Mouse (Mus musculus): ENCODE measurements around the gene Aff3. TPM values are rescaled to one million over a fixed set of nuclear protein-coding genes. Genes with fewer than 3 reads are reported as not detected.
A peak's percentile ranks its signal among the peaks of the same experiment; 100 is the strongest.

Gene Aff3
- polyA plus RNA-seq, 1 experiment from 2014 or later = 29.5 TPM

GRCm38 (mm10) chr1:38241221-38241666 lies 423.5 kb downstream of the Aff3 start:
- ATAC-seq (ENCODE audit: low FRiP score) (no peak), DNase-seq (ENCODE audit: low spot score) (no peak)
- Histone ChIP-seq H3K9me3 (ENCODE audit: control insufficient read depth, low read length) (no peaks in the 10 kb centered on the region), H3K4me1 (replicated peaks; ENCODE audit: control insufficient read depth, insufficient read depth, low read length) (no peaks in the 10 kb centered on the region), H3K36me3 (replicated peaks; ENCODE audit: control insufficient read depth, insufficient read depth) (no peaks in the 10 kb centered on the region), H3K4me2 (replicated peaks) (no peak overlapping the region), H3K4me3 (replicated peaks; ENCODE audit: low read length) (no peak overlapping the region), H3K27ac (no peak overlapping the region), H3K27me3 (ENCODE audit: control insufficient read depth, insufficient read depth, low read length) (no peaks in the 10 kb centered on the region), H3K9ac (no peak overlapping the region)
- 83% methylated on average over 6 of the region's 6 CpGs for WGBS

GRCm38 (mm10) chr1:38240438-38241220 lies 424.1 kb downstream of the Aff3 start:
- no peak overlapping the region for H3K27ac ChIP-seq
- no peak overlapping the region for H3K4me2 ChIP-seq (replicated peaks)
- no peaks in the 10 kb centered on the region for H3K27me3 ChIP-seq (ENCODE audit: control insufficient read depth, insufficient read depth, low read length)
- DNase-seq (ENCODE audit: low spot score) = no peak
- 90% methylated on average over 9 of the region's 9 CpGs for WGBS
- no peak for ATAC-seq (ENCODE audit: low FRiP score)
- H3K4me1 ChIP-seq (replicated peaks; ENCODE audit: control insufficient read depth, insufficient read depth, low read length) = no peaks in the 10 kb centered on the region
- H3K4me3 ChIP-seq (replicated peaks; ENCODE audit: low read length) = no peak overlapping the region
- no peak overlapping the region for H3K9ac ChIP-seq
- no peaks in the 10 kb centered on the region for H3K9me3 ChIP-seq (ENCODE audit: control insufficient read depth, low read length)
- no peaks in the 10 kb centered on the region for H3K36me3 ChIP-seq (replicated peaks; ENCODE audit: control insufficient read depth, insufficient read depth)

- no peaks in the 10 kb centered on the region for H3K4me1 ChIP-seq (replicated peaks; ENCODE audit: control insufficient read depth, insufficient read depth, low read length)
- no peak overlapping the region for H3K27ac ChIP-seq
- no peaks in the 10 kb centered on the region for H3K9me3 ChIP-seq (ENCODE audit: control insufficient read depth, low read length)
- H3K27me3 ChIP-seq (ENCODE audit: control insufficient read depth, insufficient read depth, low read length) = no peaks in the 10 kb centered on the region
- no peak overlapping the region for H3K4me3 ChIP-seq (replicated peaks; ENCODE audit: low read length)
- DNase-seq (ENCODE audit: low spot score) = no peak
- 96% methylated on average over 16 of the region's 16 CpGs for WGBS
- ATAC-seq (ENCODE audit: low FRiP score) = no peak
- no peak overlapping the region for H3K4me2 ChIP-seq (replicated peaks)
- no peaks in the 10 kb centered on the region for H3K36me3 ChIP-seq (replicated peaks; ENCODE audit: control insufficient read depth, insufficient read depth)
- no peak overlapping the region for H3K9ac ChIP-seq
Measured at GRCm38 (mm10) chr1:38239516-38239915, 425.2 kb downstream of the Aff3 start.

- ATAC-seq (ENCODE audit: low FRiP score) (no peak), DNase-seq (ENCODE audit: low spot score) (no peak)
- H3K4me1 ChIP-seq (replicated peaks; ENCODE audit: control insufficient read depth, insufficient read depth, low read length) = no peaks in the 10 kb centered on the region
- H3K36me3 ChIP-seq (replicated peaks; ENCODE audit: control insufficient read depth, insufficient read depth) = no peaks in the 10 kb centered on the region
- no peaks in the 10 kb centered on the region for H3K27me3 ChIP-seq (ENCODE audit: control insufficient read depth, insufficient read depth, low read length)
- WGBS = 89% methylated on average over 9 of the region's 9 CpGs
- no peak overlapping the region for H3K4me3 ChIP-seq (replicated peaks; ENCODE audit: low read length)
- H3K9me3 ChIP-seq (ENCODE audit: control insufficient read depth, low read length) = no peaks in the 10 kb centered on the region
- no peak overlapping the region for H3K9ac ChIP-seq
- no peak overlapping the region for H3K4me2 ChIP-seq (replicated peaks)
- 0 out of 2 replicates have a peak overlapping the region, but pooled peaks have one; percentile 18 for H3K27ac ChIP-seq
Measured at GRCm38 (mm10) chr1:38237831-38238230, 426.9 kb downstream of the Aff3 start.

GRCm38 (mm10) chr1:38237027-38237787 lies 427.5 kb downstream of the Aff3 start:
- Histone ChIP-seq H3K9ac (no peak overlapping the region), H3K4me1 (replicated peaks; ENCODE audit: control insufficient read depth, insufficient read depth, low read length) (no peaks in the 10 kb centered on the region), H3K27ac (0 out of 2 replicates have a peak overlapping the region, but pooled peaks have one; percentile 18), H3K9me3 (ENCODE audit: control insufficient read depth, low read length) (no peaks in the 10 kb centered on the region), H3K27me3 (ENCODE audit: control insufficient read depth, insufficient read depth, low read length) (no peaks in the 10 kb centered on the region), H3K36me3 (replicated peaks; ENCODE audit: control insufficient read depth, insufficient read depth) (no peaks in the 10 kb centered on the region), H3K4me2 (replicated peaks) (no peak overlapping the region), H3K4me3 (replicated peaks; ENCODE audit: low read length) (no peak overlapping the region)
- no peak for DNase-seq (ENCODE audit: low spot score)
- ATAC-seq (ENCODE audit: low FRiP score) = no peak
- 61% methylated on average over 7 of the region's 7 CpGs for WGBS

- Histone ChIP-seq H3K36me3 (replicated peaks; ENCODE audit: control insufficient read depth, insufficient read depth) (no peaks in the 10 kb centered on the region), H3K4me1 (replicated peaks; ENCODE audit: control insufficient read depth, insufficient read depth, low read length) (no peaks in the 10 kb centered on the region), H3K27me3 (ENCODE audit: control insufficient read depth, insufficient read depth, low read length) (no peaks in the 10 kb centered on the region), H3K9ac (no peak overlapping the region), H3K4me3 (replicated peaks; ENCODE audit: low read length) (no peak overlapping the region), H3K27ac (no peak overlapping the region), H3K9me3 (ENCODE audit: control insufficient read depth, low read length) (no peaks in the 10 kb centered on the region), H3K4me2 (replicated peaks) (no peak overlapping the region)
- ATAC-seq (ENCODE audit: low FRiP score) (no peak), DNase-seq (ENCODE audit: low spot score) (no peak)
- 93% methylated on average over 5 of the region's 5 CpGs for WGBS
Measured at GRCm38 (mm10) chr1:38233121-38233520, 431.6 kb downstream of the Aff3 start.

GRCm38 (mm10) chr1:38230041-38230440 lies 434.7 kb downstream of the Aff3 start:
- ATAC-seq (ENCODE audit: low FRiP score) = no peak
- DNase-seq (ENCODE audit: low spot score) = no peak
- no peaks in the 10 kb centered on the region for H3K27me3 ChIP-seq (ENCODE audit: control insufficient read depth, insufficient read depth, low read length)
- no peaks in the 10 kb centered on the region; the same call in 1 of the 2 replicates for H3K36me3 ChIP-seq (replicated peaks; ENCODE audit: control insufficient read depth, insufficient read depth)
- peaks cover 27% of the 10 kb centered on the region for H3K9me3 ChIP-seq (ENCODE audit: control insufficient read depth, low read length)
- no peak overlapping the region for H3K4me2 ChIP-seq (replicated peaks)
- H3K27ac ChIP-seq = no peak overlapping the region
- H3K4me1 ChIP-seq (replicated peaks; ENCODE audit: control insufficient read depth, insufficient read depth, low read length) = no peaks in the 10 kb centered on the region
- H3K9ac ChIP-seq = no peak overlapping the region
- 87% methylated on average over 8 of the region's 8 CpGs for WGBS
- no peak overlapping the region for H3K4me3 ChIP-seq (replicated peaks; ENCODE audit: low read length)

GRCm38 (mm10) chr1:38228806-38229205 lies 435.9 kb downstream of the Aff3 start:
- Histone ChIP-seq H3K27ac (no peak overlapping the region), H3K4me3 (replicated peaks; ENCODE audit: low read length) (no peak overlapping the region), H3K27me3 (ENCODE audit: control insufficient read depth, insufficient read depth, low read length) (no peaks in the 10 kb centered on the region), H3K9me3 (ENCODE audit: control insufficient read depth, low read length) (peaks cover 39% of the 10 kb centered on the region), H3K4me1 (replicated peaks; ENCODE audit: control insufficient read depth, insufficient read depth, low read length) (no peaks in the 10 kb centered on the region), H3K9ac (no peak overlapping the region), H3K4me2 (replicated peaks) (no peak overlapping the region), H3K36me3 (replicated peaks; ENCODE audit: control insufficient read depth, insufficient read depth) (peaks cover 3% of the 10 kb centered on the region; the same call in 1 of the 2 replicates)
- ATAC-seq (ENCODE audit: low FRiP score) = no peak
- no peak for DNase-seq (ENCODE audit: low spot score)
- 93% methylated on average over 4 of the region's 4 CpGs for WGBS

- Histone ChIP-seq H3K9ac (no peak overlapping the region), H3K27ac (no peak overlapping the region), H3K4me3 (replicated peaks; ENCODE audit: low read length) (no peak overlapping the region), H3K36me3 (replicated peaks; ENCODE audit: control insufficient read depth, insufficient read depth) (peaks cover 3% of the 10 kb centered on the region; the same call in 1 of the 2 replicates), H3K4me1 (replicated peaks; ENCODE audit: control insufficient read depth, insufficient read depth, low read length) (no peaks in the 10 kb centered on the region), H3K27me3 (ENCODE audit: control insufficient read depth, insufficient read depth, low read length) (no peaks in the 10 kb centered on the region), H3K9me3 (ENCODE audit: control insufficient read depth, low read length) (peaks cover 46% of the 10 kb centered on the region), H3K4me2 (replicated peaks) (no peak overlapping the region)
- DNase-seq (ENCODE audit: low spot score) = no peak
- ATAC-seq (ENCODE audit: low FRiP score) = no peak
- 100% methylated on average over 3 of the region's 3 CpGs for WGBS
Measured at GRCm38 (mm10) chr1:38225166-38225565, 439.6 kb downstream of the Aff3 start.

Data from hindbrain, embryonic 14.5 days (tissue).